Mouse (Mus musculus) G1E (cell line): ENCODE measurements around the gene Gabpb2.

ENCODE experiments used
- CTCF ChIP-seq: IDR thresholded peaks from 2 replicates; pipeline ENCODE4 v1.5.1; 2012; ENCODE audit warnings: low read depth, low read length, inconsistent platforms, mixed read lengths
- GATA1 ChIP-seq: IDR thresholded peaks from 2 replicates; pipeline ENCODE4 v1.6.1; 2012; ENCODE audit warnings: borderline replicate concordance, low read length, inconsistent platforms, mixed read lengths
- GATA2 ChIP-seq: IDR thresholded peaks from 2 replicates; pipeline ENCODE4 v1.6.1; 2012; ENCODE audit warnings: low read depth, low read length, inconsistent platforms, borderline replicate concordance
- POLR2AphosphoS5 ChIP-seq: IDR thresholded peaks from 2 replicates; pipeline ENCODE4 v1.6.1; 2012; ENCODE audit warnings: low read depth, low read length, inconsistent platforms; ENCODE audit not compliant: insufficient replicate concordance
- TAL1 ChIP-seq: conservative IDR thresholded peaks from 2 replicates; pipeline ENCODE4 v1.6.1; 2012; ENCODE audit warnings: low read depth, low read length, inconsistent platforms, mixed read lengths

GRCm38 (mm10) chr3:95237541-95238099, 19.9 kb upstream of the Gabpb2 start:
- TF ChIP-seq CTCF (no peak), GATA2 (no peak), TAL1 (no peak), POLR2AphosphoS5 (no peak), GATA1 (no peak)
